Mouse (Mus musculus) R1 (cell line): ENCODE measurements at regions not wholly inside any gene's neighbourhood (a gene's known extent, or its start where the extent isn't known, plus 50 kb on each side); places are given as distances from the start of the nearest gene placed in this dataset.
A peak's percentile ranks its signal among the peaks of the same experiment; 100 is the strongest.

Experiments used
- DNase-seq: peaks from one replicate; pipeline ENCODE4 v3.0.0-alpha.2; 2018; ENCODE audit warnings: low read depth, low spot score

DNA sequence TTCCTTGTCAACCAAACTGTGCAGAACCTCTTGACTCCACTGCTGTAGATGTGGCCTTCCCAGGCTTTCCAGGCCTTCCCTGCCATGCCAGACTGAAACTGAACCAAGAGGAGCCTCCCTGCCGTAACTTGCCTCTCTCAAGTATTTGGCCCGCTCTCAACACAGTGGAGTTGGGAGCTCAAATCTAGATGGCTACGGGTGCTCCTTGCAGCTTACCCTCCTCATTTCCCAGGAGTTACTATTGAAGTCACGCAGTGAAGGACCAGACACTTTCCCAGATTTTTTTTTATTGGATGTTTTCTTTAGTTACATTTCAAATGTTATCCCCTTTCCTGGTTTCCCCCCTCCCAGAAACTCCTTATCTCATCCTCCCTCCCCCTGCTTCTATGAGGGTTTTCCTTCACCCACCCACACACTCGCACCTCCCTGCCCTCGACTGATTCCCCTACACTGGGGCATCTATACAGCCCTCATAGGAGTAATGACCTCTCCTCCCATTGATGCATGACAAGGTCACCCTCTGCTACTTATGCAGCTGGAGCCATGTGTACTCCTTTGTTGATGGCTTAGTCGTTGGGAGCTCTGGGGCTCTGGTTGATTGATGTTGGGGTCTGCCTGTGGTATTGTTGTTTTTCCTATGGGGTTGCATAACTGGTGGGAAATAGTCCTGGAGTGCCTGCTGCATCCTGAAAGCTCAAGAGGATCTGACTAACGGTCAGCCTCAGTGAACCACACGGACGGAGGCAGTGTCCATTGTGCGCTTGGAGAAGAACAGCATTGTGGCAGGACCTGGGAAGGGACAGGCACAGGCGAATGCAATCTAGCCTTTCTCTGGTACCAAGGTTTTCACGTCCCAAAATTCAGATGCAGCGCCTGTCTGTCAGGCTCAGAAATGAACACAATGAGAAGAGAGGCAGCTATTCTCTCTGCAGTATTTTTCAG, 602.5 kb downstream of the Dok5 start:
- no peak for DNase-seq

DNA sequence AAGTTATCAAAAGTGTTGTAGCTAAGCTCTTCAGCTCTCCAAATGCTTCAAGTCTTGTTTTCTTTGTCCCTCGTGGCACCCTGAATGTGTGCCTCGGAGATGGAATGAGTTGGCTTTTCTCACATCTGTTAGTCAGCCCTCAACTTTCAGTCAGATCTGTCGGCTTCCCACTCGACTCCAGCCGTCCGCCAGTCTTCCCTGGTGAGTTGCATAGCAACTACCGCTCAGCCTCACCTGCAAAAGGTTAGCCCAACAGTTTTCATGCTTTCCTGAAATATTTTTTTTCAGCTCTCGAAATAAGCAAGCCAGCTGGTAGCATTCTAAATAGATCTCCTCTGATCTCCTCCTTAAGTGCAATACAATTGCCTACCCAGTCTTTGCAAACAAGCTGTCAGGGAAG, 601.2 kb downstream of the Dok5 start:
- no peak for DNase-seq

DNA sequence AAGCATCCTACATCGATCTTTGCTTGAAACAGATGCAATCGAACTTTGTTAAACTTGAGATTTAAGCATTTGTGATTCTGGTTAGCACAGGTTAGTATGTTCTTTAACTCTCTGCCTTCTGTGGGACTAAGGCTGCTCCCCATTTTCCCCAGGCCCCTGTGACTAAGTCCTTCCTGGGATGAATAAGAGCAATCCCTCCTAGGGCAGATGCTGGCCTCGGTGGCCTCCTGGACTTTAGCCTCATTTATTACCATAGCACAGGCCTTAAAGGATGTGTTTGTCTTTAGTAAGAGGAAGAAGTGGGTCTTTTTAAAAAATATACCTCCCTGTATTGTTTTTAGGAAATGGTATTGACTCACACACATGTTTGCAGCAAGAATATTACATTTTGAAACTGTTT, 599.9 kb downstream of the Dok5 start:
- no peak for DNase-seq

DNA sequence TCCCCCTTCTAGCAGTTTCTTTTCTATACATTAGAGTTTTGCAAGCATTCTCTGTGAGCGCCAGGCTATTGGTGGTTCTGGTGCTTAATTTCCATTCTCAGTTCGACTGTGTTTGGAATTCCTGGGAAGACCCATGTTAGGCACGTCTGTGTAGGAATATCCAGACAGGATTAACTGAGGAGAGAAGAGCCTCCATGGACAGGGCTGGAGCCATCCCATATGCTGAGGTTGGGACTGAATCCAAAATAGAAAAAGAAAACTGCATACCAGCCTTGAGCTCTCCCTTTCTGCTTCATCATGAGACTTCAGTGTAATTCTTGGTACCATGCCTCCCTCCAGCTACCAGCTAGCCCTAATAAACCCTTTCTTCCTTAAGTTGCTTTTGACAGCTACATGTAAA, 595.3 kb downstream of the Dok5 start:
- no peak for DNase-seq

DNA sequence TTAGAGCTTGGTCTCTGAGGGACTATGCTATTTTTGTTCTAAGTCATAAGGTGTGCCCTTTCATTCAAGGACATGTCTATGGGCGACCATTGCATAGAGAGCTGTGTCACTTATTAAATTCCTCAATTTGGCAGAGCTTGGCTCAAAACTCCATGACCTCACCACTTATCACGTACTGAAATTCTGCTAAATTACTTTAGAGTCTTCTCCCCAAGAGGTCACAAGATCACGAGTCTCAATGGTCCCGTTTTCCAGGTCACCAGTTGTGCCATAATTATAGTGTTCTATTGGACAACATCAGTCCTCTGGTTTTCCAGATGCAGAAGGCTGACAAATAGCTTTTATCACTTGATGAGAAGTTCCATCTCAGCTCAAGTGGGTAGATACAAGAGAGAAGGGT, 576.9 kb downstream of the Dok5 start:
- no peak for DNase-seq

DNA sequence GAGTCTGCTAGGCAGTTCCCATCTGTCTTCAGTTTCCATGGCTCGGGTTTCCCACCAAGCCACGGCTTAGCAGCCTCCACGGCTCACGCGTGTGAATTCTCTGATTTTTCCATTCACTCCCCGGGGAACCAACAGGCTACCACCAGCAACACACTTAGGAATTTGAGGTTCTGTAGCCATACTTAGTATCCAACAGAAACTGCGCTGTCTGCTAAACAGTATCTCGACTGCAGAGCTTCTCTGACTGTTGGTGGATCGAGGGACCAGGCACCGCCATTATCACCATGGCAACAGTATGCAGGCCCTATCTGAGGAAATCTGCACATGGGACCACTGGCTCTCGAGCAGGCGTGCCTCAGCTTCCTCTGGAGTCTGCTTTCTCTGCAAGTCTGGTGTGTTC, 574.4 kb downstream of the Dok5 start:
- DNase-seq = peak; percentile 74

DNA sequence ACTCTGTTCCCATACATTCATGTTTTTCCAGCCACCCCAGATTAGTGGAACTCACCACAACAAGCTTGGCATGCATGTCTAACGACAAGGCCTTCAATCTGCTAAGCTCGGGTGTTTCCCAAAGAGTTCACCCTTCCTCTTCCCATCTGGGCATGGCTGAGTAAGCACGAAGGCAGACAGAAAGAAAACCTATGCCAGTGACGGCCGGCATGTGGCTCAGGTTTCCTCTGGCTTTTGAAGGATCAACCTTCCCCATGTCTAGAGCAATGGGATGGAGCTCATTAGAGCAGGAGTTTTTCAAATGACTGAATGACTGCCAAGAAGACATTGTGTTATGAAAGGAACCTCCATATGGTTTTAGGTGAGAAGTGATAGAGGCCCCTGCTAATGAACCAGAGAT, 566.9 kb downstream of the Dok5 start:
- DNase-seq = no peak

DNA sequence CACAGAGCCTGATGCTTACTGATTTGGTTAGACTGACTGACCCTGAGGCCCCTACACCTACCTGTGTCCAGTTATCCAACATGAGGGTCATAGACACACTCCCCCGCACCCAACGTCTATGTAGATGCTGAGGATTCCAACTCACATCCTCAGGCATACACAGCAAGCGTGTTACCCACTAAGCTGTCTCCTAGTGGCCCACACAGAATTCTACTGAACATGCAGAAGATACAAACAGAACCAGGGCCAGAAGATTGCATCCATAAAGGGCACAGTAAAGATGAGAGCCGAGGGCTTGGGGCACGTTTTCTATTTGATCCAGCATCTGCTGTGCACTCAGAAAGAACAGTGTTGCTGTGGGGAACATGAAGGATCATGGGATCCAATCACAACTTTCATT, 564.0 kb downstream of the Dok5 start:
- DNase-seq = no peak

DNA sequence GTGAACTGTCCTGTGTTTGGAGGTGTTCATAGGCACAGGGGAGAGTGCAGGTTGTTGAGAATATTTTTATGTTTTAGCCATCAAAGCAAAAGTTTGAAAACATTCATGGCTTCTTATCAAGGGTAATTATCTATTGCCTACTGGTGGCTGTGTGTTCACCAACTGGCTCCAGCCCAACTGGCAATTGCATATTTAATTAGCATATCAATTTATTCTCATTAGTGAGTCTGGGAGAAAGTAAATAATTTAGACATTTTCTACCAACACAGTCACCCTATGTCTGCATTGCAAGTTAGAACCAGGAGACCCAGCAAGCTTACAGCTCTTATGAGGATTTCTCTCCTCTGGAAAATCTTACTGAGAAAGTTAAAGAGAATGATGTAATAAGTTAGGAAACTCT, 561.0 kb downstream of the Dok5 start:
- no peak for DNase-seq

DNA sequence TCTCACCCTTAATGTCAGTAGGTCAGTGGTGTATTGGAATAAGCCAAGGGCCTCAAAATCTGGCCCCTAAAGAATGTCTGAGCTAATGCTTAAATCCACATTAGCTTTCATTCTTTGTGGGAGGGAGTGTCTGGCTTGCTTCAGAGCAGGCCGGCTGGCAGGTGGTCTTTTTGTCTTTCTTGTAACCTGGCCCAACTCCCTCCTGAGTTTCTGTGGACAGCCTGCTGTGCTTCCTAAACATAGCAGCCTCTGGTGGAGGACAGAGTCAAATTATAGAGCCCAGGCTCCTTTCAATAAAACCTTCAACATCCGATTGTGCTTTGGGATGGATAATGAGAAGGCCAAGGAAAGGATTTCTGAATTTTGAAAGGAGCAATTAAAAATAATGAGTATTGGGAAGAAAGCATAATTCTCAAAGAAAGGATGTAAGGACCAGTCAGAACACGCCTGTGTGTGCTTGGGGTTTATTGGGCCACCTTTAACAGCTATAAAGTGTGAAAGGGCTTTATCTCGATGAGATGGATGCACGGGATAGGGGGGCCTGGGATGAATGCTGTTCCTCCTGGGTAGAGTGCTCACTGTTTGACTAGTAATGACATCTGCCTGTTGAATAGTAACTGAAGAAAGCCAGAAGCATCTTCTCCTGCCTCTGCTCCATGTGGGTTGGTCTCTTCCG, 554.2 kb downstream of the Dok5 start:
- DNase-seq = peak; percentile 87

DNA sequence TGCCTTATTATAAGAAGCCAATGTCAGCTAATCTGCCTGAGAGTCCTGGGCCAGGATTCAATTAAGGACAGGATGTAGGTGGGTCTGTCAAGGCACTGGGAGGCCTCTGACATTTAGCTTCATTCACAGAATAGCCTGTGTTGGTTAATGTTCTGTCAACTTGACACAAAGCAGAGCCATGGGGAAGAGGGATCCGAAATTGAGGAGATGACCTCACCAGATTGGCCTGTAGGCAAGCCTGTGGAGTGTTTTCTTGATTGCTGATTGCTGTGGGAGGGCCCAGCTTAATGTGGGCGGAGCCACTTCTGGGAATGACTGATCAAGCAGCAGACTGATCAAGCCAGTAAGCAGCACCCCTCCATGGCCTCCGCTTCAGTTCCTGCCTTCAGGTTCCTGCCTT, 548.5 kb downstream of the Dok5 start:
- peak; percentile 78 for DNase-seq

DNA sequence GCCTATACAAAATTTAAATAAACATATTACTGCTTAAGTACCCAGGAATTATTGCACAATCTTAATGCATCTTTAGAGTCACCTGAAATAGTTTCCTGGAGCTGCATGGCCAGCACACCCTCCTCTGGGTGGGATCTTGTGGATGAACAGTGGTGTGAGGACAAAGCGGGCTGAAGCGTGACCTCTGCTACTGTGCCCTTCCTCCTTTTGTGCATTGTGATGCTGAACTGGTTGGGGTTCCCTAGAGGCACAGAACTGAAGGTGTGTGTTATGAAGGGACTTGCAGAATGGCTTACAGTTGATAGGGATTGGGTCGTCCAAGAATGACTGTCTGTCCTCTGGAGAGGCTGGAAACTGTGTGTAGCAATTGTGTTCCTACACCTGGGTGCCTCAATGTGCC, 547.7 kb downstream of the Dok5 start:
- DNase-seq = peak; percentile 74

DNA sequence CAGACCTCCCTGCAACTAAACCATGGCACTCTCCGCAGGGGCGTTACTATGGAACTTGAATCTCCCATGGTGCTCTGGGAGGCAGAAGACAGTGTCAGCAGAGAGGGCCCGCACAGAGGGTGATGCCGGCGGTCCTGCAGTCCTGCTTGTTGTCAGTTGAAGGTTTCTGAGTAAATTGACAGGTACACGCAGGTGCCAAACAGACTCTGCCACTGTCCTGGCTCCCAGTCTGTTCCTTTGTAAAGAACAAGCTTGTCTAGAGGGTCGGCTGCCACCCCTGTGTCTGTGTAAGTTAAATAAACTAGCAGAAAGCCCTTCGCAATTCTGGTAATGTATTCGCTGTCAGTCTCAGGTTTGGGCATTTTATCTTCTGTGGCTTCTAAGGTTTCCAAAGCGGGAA, 521.6 kb downstream of the Dok5 start:
- no peak for DNase-seq

DNA sequence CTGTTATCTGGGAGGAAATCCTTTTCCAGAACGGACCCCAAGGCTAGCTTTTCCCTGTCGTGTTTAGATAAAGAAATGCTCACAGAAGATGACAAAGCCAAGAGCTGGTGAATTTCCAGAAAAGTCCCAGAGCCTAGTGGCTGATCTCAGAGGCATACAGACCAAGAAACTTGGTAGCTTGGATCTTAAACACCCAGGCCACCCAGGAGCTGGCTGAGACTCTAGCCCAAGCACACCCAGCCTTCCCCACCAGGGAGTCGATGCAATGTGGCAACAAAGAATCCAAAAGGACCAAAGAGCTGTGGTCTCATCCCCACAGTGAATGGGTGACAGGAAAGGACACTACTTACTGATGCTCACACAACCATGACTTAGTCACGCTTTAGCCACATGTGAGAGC, 513.8 kb downstream of the Dok5 start:
- DNase-seq = no peak

DNA sequence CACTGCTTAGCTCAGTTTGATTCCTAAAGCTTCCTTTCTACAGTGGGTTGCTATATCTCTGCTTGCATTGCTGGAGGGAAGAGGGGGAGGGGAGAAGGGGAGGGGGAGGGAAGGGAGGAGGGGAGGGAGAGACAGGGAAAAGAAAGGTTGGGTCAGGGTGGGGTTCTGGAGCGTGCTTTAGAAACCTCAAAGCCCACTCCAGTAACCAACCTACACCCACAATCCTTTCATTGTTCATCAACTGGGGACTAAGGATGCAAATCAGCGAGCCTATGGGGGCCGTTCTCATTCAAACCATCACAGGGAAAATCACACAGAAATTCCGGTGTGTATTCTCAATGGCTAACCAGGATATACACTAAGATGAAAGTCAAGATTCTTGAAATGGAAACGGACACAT, 510.7 kb downstream of the Dok5 start:
- DNase-seq = peak; percentile 55

DNA sequence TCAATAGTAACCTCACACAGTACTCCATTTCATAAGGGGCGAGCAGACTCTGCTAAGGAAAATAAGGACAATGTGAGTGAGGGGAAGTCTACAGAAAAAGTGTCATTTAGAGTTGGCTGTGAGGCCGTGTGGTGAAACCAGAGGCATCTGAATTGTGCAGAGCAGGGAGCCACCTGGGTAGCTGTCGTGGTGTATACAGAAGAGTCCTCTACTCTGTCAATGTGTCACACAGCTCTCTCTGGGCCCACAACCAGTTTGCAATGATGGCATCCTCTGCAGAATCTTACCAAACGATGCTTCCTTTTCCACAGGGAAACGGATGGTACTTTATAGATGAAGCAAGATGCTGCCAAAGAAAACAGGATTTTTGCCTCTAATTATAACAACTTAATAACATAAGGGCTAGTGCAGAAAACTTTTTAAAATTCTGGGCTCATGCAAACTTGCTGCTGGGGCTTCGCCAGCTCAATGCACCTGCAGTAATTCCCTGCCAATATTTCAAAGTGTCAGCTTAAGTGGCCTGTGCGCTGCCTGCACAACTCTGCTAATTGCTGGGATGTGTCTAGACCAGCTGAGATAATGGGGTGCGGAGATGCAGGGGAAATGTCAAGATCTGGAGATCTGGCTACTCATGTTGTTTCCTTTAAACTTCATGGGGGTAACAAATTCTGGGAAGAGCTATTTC, 505.8 kb downstream of the Dok5 start:
- DNase-seq = no peak

DNA sequence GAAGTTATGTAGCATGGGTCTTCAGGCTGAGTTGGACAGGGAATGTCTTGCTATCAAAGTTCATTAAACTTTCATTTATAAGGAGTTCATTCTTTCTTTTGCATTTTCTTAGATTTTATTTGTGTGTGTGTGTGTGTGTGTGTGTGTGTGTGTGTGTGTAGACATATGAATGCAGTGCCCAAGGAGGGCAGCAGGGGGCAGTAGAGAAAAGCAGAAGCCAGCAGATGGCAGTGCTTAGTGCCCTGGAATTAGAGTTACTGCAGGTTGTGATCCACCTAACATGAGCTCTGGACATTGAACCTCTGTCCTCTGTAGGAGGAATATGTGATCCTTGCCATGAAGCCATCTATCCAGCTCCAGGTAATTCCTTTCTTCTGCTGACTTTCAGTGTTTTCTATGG, 501.2 kb downstream of the Dok5 start:
- peak; percentile 46 for DNase-seq

DNA sequence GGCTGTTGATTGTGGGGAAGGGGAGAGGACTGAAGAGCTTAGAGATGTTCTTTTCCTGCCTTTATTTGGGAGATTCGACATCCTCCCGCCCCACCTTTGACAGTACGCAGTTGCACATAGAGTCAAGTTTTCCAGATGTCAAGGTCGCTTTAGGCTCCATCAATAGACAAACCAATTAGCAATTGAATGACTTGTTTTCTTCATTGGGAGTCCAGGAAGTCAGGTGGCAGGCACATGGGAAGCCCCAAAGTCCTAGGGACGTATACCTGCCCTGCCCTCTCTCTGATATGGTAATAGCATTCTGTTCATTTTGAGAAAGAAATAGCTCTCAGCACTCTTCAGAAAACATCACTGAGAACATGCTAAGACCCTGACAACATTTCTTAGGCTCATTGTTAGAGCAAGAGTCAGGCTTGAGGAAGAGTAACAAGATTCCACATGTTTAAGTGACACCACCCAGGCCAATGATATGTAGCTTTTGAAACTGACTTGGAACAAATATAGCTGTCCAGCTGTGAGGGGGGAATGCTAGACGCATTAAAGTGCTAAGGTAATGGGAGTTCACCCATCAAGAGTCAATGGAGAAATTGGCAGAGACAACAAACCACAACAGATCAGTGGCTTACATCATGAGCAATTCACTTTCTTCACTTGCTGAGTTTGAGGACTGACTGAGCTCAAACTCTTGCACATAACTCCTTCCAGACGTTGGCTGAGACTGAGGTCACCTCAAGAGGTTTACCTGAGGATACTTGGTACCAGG, 499.9 kb downstream of the Dok5 start:
- peak; percentile 89 for DNase-seq

DNA sequence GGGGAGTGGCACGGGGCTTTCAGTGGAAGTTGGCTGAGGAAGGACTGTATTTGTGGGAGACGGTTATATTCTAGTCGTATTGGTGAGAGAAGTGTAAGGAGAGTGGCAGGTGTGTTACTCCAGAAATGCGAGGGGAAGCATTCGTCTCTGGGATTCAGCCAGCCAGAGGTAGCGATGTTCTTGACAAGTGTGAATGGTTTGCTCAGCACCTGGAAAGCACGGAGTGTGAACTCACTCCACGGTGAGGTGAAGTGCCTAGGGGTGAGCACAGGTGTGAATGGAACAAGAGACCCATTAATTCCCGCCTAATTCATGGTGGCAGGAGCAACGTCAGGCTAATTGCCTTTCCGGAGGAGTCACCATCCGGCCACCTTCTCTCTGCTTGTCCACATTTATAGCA, 498.9 kb downstream of the Dok5 start:
- peak; percentile 39 for DNase-seq

DNA sequence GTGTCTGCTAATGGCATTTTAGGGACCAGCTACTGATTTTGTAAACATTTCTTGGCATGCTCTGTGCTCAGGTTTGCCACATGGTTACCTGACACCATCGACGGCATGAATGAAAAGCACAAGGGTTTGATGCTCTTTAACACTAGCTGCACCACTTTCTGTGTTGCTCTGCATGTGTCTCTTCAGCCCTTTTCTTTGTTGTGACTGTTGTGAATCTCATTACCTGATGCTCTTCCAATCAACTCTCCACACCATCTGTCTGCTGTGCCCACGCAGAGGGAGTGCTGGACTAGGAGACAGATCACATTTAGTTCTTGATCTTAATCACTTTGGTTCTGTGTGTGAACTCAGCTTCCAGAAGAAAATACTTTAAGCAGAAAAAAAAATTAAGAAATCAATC, 496.6 kb downstream of the Dok5 start:
- DNase-seq = no peak

DNA sequence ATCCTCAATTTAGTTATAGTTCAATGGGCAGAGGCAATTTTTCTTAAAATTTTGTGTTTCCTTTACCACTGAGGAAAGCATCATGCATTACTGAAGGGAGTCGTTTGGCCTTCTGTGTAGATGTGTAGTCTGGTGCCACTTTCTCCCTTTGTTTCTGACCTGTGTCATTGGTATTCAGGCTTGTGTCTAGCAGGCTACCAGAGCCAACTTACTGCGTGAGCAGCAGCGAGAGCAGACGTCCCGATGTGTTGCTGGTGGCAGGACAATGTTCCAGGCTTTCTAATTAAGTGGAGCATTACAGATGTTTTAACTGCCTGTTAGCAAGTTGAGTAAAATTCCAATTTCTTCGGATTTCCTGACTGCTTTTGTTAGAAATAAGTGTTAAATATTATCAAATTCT, 482.2 kb downstream of the Dok5 start:
- no peak for DNase-seq

DNA sequence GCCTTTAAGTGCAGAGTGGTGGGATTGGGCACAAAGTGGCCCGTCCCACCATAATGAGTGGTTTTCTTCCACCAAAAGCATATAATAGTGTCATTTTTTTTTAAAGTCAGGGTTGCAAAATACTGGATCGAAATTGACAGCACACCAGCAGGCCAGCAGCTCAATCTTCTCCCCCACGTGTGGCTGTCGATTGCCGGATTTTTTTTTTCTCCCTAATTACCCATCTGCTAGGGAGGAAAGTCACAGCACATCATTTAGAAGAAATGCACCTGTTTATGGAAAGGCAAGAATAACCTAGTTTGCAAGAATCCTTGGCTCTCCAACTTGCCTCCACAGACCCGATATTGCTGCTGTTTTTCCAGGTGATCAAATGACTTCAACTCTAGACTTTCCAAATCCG, 464.9 kb downstream of the Dok5 start:
- DNase-seq = no peak
